Mouse (Mus musculus): Measurements from ENCODE around the gene Fam207a. TPM values are rescaled to one million over a fixed set of nuclear protein-coding genes. Genes with fewer than 3 reads are reported as not detected.

Fam207a gene
- 10 to 100 TPM; 28.7 to 31.2 TPM for total RNA-seq (2023)

GRCm38 (mm10) chr10:77515385-77516348 is at the start of gene Fam207a:
Gene Fam207a, minus strand, starts transcription at chr10:77515785.

GRCm38 (mm10) chr10:77530140-77530539 is 14.6 kb upstream of the Fam207a start, which contains the start of gene Itgb2:
Gene Itgb2, plus strand, starts transcription at chr10:77530252.

Other genes with a start within 250 kb of the Fam207a start
- gene Adarb1, start 97.5 kb downstream of the Fam207a start, total RNA-seq (2023) = 1 to 10 TPM; 2.3 to 2.8 TPM
- gene Itgb2, start 14.5 kb upstream of the Fam207a start, total RNA-seq (2023) = 100 to 1,000 TPM; 248 to 305 TPM
- gene Pttg1ip, start 65.9 kb upstream of the Fam207a start, total RNA-seq (2023) = 100 to 1,000 TPM; 108 to 116 TPM
- gene Sumo3, start 90.3 kb upstream of the Fam207a start, total RNA-seq (2023) = 10 to 100 TPM; 56.8 to 61.8 TPM
- not detected for gene Gm49325, start 90.4 kb upstream of the Fam207a start, total RNA-seq (2023)
- 10 to 100 TPM; 41.1 to 46.1 TPM for gene Ube2g2, start 106.5 kb upstream of the Fam207a start, total RNA-seq (2023)
- 1 to 10 TPM; 1.6 to 3.3 TPM for gene Tspear, start 170.8 kb upstream of the Fam207a start, total RNA-seq (2023)
- not detected for gene Gm19402, start 175.0 kb upstream of the Fam207a start, total RNA-seq (2023)
- not detected for gene Gm9508, start 181.4 kb upstream of the Fam207a start, total RNA-seq (2023)
- gene Gm10272, start 190.8 kb upstream of the Fam207a start, total RNA-seq (2023) = not detected
- not detected for gene Gm10024, start 195.7 kb upstream of the Fam207a start, total RNA-seq (2023)
- gene Gm10142, start 200.0 kb upstream of the Fam207a start, total RNA-seq (2023) = not detected
- gene Krtap12-1, start 204.8 kb upstream of the Fam207a start, total RNA-seq (2023) = not detected
- gene Gm10100, start 210.7 kb upstream of the Fam207a start, total RNA-seq (2023) = not detected
- not detected for gene Gm18596, start 226.9 kb upstream of the Fam207a start, total RNA-seq (2023)
- not detected for gene Gm9736, start 235.6 kb upstream of the Fam207a start, total RNA-seq (2023)
- not detected for gene Gm3233, start 243.9 kb upstream of the Fam207a start, total RNA-seq (2023)

All from T-cell, adult 66 days (primary cell).